Mouse (Mus musculus) adrenal gland, adult 2 months (tissue): ENCODE data around the gene Tut7. TPM values are rescaled to one million over a fixed set of nuclear protein-coding genes. Genes with fewer than 3 reads are reported as not detected.
"Not testable (repeated sequence)": the region's sequence is repeated elsewhere in the genome, so short reads cannot be mapped to it uniquely, and the experiment has no call there.

Experiments
- DNase-seq: peaks from one replicate; pipeline ENCODE4 v3.0.0; 2021
- polyA plus RNA-seq: library from polyadenylated mRNA; depleted of rRNA; stranded (reverse); fragments of >200 nt; gene quantifications from 2 replicates; pipeline ENCODE4 v1.2.3, GENCODE M21; 2012
- total RNA-seq, 2 experiments: library from RNA; stranded (reverse); gene quantifications; 2 replicates each; pipeline ENCODE4 v1.2.3; 2021

Tut7 gene
- total and polyA plus RNA-seq, 3 experiments: 16.4 to 79.3 (median 60.9) TPM

GRCm38 (mm10) chr13:59832871-59833270, 9.9 kb upstream of the Tut7 start:
- no peak for DNase-seq

- no peak for DNase-seq
Observed at GRCm38 (mm10) chr13:59832454-59832853, 9.5 kb upstream of the Tut7 start.

- no peak for DNase-seq
Observed at GRCm38 (mm10) chr13:59825966-59826365, 3.0 kb upstream of the Tut7 start.

GRCm38 (mm10) chr13:59820836-59821235, 2.1 kb downstream of the Tut7 start:
- DNase-seq: no peak

GRCm38 (mm10) chr13:59820114-59820513, 2.8 kb downstream of the Tut7 start:
- peak; percentile 27 for DNase-seq

GRCm38 (mm10) chr13:59817352-59817751, 5.6 kb downstream of the Tut7 start:
- no peak for DNase-seq

GRCm38 (mm10) chr13:59814109-59814591, 8.8 kb downstream of the Tut7 start:
- DNase-seq: no peak

GRCm38 (mm10) chr13:59811581-59811980, 11.4 kb downstream of the Tut7 start:
- no peak for DNase-seq

GRCm38 (mm10) chr13:59801000-59801399, 21.9 kb downstream of the Tut7 start:
- no peak for DNase-seq

- DNase-seq: no peak
Observed at GRCm38 (mm10) chr13:59800077-59800476, 22.9 kb downstream of the Tut7 start.

GRCm38 (mm10) chr13:59798306-59798705, 24.6 kb downstream of the Tut7 start:
- no peak for DNase-seq

GRCm38 (mm10) chr13:59796466-59796848, 26.5 kb downstream of the Tut7 start:
- no peak for DNase-seq

GRCm38 (mm10) chr13:59795807-59796465, 27.0 kb downstream of the Tut7 start:
- DNase-seq: no peak

GRCm38 (mm10) chr13:59794786-59795185, 28.2 kb downstream of the Tut7 start:
- DNase-seq: no peak

- DNase-seq: no peak
Observed at GRCm38 (mm10) chr13:59782145-59782544, 40.8 kb downstream of the Tut7 start, which contains the start of gene Gm49354. TSS of gene Gm49354 (minus strand) at chr13:59782245.

- DNase-seq: not testable (repeated sequence)
Observed at GRCm38 (mm10) chr13:59779744-59780264, 43.1 kb downstream of the Tut7 start.

GRCm38 (mm10) chr13:59779213-59779612, 43.7 kb downstream of the Tut7 start:
- no peak for DNase-seq

GRCm38 (mm10) chr13:59775168-59775567, 47.8 kb downstream of the Tut7 start:
- peak; percentile 19 for DNase-seq

GRCm38 (mm10) chr13:59771257-59771656, 51.7 kb downstream of the Tut7 start:
- peak; percentile 78 for DNase-seq

- DNase-seq: peak; percentile 20
Observed at GRCm38 (mm10) chr13:59770847-59771246, 52.1 kb downstream of the Tut7 start.

- peak; percentile 89 for DNase-seq
Observed at GRCm38 (mm10) chr13:59770164-59770562, 52.8 kb downstream of the Tut7 start.

- peak; percentile 99 for DNase-seq
Observed at GRCm38 (mm10) chr13:59769296-59770163, 53.4 kb downstream of the Tut7 start, which contains the start of gene Isca1. TSS of gene Isca1 (minus strand) at chr13:59769810.

GRCm38 (mm10) chr13:59768531-59768930, 54.4 kb downstream of the Tut7 start:
- peak; percentile 15 for DNase-seq
